In the genomic region with DNA sequence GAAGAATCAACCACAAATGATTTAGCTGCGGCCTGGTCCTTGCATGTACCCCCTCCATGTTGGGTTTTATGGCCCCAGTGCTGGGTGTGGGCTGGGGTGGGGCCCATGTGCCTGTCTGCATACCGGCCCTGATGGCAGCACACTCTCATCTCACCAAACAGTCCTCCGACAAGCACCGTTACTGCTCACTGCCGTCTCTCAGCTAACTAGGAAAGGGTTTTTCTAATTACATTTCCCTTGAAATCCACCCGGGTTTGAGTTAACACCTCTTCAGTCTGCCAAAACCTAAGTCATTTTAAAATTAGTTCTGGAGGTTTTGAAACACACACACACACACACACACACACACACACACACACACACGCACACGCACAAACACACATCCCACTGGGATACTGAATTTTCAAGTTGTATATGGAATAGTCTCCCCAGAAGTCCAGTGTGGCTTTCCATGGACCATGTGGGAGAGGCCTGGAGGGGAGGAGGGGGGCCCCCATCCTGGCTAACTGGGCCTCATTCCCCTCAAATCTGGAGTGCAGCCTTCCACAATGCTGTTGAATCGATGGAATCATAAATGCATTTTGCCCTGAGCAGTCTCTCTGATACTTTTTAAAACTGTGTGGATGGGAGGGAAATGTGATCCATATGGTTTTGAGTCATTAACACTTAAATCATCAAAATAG, we compare ENCODE assay signal across 15 mouse cellular contexts.
DNase-seq lines count a peak whose midpoint lies in the region; ATAC-seq and TF ChIP-seq lines count a peak whose summit lies in the region.
"Had no signal": no experiment of that assay in that cellular context is flagged by ENCODE, and none has a peak within 500 bp of the region (broad histone marks: within the 10 kb centered on the region; RNA-seq: fewer than 3 reads in every experiment).

No protein-coding gene starts in this region.

- H3K4me2 ChIP-seq in stomach, embryonic 15.5 days: no peak overlapping the region
- H3K4me2 ChIP-seq in stomach, postnatal 0 days (replicated peaks; ENCODE audit: low read depth): no peak overlapping the region
- H3K4me2 ChIP-seq: midbrain, embryonic 15.5 days had no signal

- no peak for TF ChIP-seq CTCF in stomach, postnatal 0 days (IDR thresholded peaks at IDR 0.05; ENCODE audit: low read depth)

- ATAC-seq in stomach, embryonic 15.5 days (ENCODE audit: insufficient read depth, low FRiP score, low read depth): no peak
- no peak for ATAC-seq in stomach, postnatal 0 days (ENCODE audit: low FRiP score, low TSS enrichment)
- ATAC-seq: liver, postnatal 0 days; midbrain, embryonic 15.5 days had no signal

- peak; percentile 86 for DNase-seq in heart, adult 11 months
- no peak for DNase-seq in heart, postnatal 10 days
- DNase-seq in stomach, postnatal 0 days (ENCODE audit: low spot score): no peak
- DNase-seq in limb, embryonic 10.5 days (ENCODE audit: low spot score): no peak
- no peak for DNase-seq in urinary bladder, adult 2 months (ENCODE audit: low spot score)
- no peak for DNase-seq in B cell, adult 2 months
- DNase-seq in cerebellum, postnatal 25 days: no peak
- DNase-seq: adrenal gland, postnatal 36 days; kidney, adult 2 months; kidney, postnatal 4 days; liver, postnatal 0 days had no signal

- H3K4me1 ChIP-seq in stomach, embryonic 15.5 days: peaks cover 15% of the 10 kb centered on the region; the same call in 1 of the 2 replicates
- no peaks in the 10 kb centered on the region for H3K4me1 ChIP-seq in stomach, postnatal 0 days (replicated peaks; ENCODE audit: control insufficient read depth, insufficient read depth)
- peaks cover 40% of the 10 kb centered on the region for H3K4me1 ChIP-seq in limb, embryonic 10.5 days
- H3K4me1 ChIP-seq: midbrain, embryonic 15.5 days had no signal

- 0 out of 2 replicates have a peak overlapping the region, but pooled peaks have one; percentile 18 for H3K27ac ChIP-seq in stomach, embryonic 15.5 days
- no peak overlapping the region for H3K27ac ChIP-seq in stomach, postnatal 0 days (replicated peaks)
- H3K27ac ChIP-seq in limb, embryonic 10.5 days: peak overlapping the region; percentile 69
- H3K27ac ChIP-seq: macrophage; midbrain, embryonic 15.5 days had no signal

- intact Hi-C loops in heart, postnatal 10 days (cut with DNase I): no loop called here

- H3K4me3 ChIP-seq in stomach, embryonic 15.5 days (replicated peaks): no peak overlapping the region
- H3K4me3 ChIP-seq in stomach, postnatal 0 days (ENCODE audit: low read depth, low read length): no peak overlapping the region
- H3K4me3 ChIP-seq in limb, embryonic 10.5 days: no peak overlapping the region
- H3K4me3 ChIP-seq: midbrain, embryonic 15.5 days had no signal

- H3K36me3 ChIP-seq in stomach, embryonic 15.5 days: no peaks in the 10 kb centered on the region
- H3K36me3 ChIP-seq in stomach, postnatal 0 days (ENCODE audit: control insufficient read depth, insufficient read depth, low read length): no peaks in the 10 kb centered on the region
- no peaks in the 10 kb centered on the region for H3K36me3 ChIP-seq in limb, embryonic 10.5 days
- H3K36me3 ChIP-seq: G1E; midbrain, embryonic 15.5 days had no signal

- no peak overlapping the region for H3K9ac ChIP-seq in stomach, embryonic 15.5 days
- H3K9ac ChIP-seq in stomach, postnatal 0 days (ENCODE audit: low read length): no peak overlapping the region
- H3K9ac ChIP-seq: liver, postnatal 0 days; midbrain, embryonic 15.5 days had no signal

- WGBS in stomach, embryonic 15.5 days: 63% methylated on average over 9 of the region's 9 CpGs
- 65% methylated on average over 9 of the region's 9 CpGs for WGBS in stomach, postnatal 0 days
- 42% methylated on average over 9 of the region's 9 CpGs for WGBS in limb, embryonic 10.5 days

- no peaks in the 10 kb centered on the region for H3K27me3 ChIP-seq in stomach, embryonic 15.5 days (replicated peaks)
- H3K27me3 ChIP-seq in stomach, postnatal 0 days (ENCODE audit: control insufficient read depth, insufficient read depth, low read length): no peaks in the 10 kb centered on the region
- no peaks in the 10 kb centered on the region for H3K27me3 ChIP-seq in limb, embryonic 10.5 days (ENCODE audit: low read depth, poor library complexity, severe bottlenecking)
- H3K27me3 ChIP-seq: midbrain, embryonic 15.5 days had no signal

- TF ChIP-seq EP300 in stomach, postnatal 0 days (optimal IDR thresholded peaks at IDR 0.05): no peak

- H3K9me3 ChIP-seq in stomach, embryonic 15.5 days: no peaks in the 10 kb centered on the region
- H3K9me3 ChIP-seq in stomach, postnatal 0 days (ENCODE audit: control insufficient read depth, low read length): no peaks in the 10 kb centered on the region
- no peaks in the 10 kb centered on the region for H3K9me3 ChIP-seq in limb, embryonic 10.5 days (replicated peaks)
- H3K9me3 ChIP-seq: midbrain, embryonic 15.5 days had no signal
